Mouse (Mus musculus) kidney, postnatal 0 days (tissue): ENCODE data around the gene Slc25a33. TPM values are rescaled to one million over a fixed set of nuclear protein-coding genes. Genes with fewer than 3 reads are reported as not detected.

Experiments
- ATAC-seq: fragments of 200-750 bp; cut with Nextera tagmentation; replicated peaks from 2 replicates; pipeline ENCODE4 v1.8.0; 2017; ENCODE audit warnings: low read depth, moderate number of reproducible peaks, moderate TSS enrichment, moderate library complexity; ENCODE audit not compliant: low FRiP score
- DNase-seq: peaks from one replicate; pipeline ENCODE4 v3.0.0-alpha.2; 2016; ENCODE audit warnings: low spot score
- H3K27ac ChIP-seq: fragments of 300-500 bp; sonication (generic); 2 replicates; pipeline ENCODE4 v1.5.1; 2014; ENCODE audit warnings: mild to moderate bottlenecking
- H3K27me3 ChIP-seq: fragments of 300-500 bp; sonication (generic); 2 replicates; pipeline ENCODE4 v1.6.1; 2014; ENCODE audit warnings: low read length, mixed read lengths; ENCODE audit not compliant: insufficient read depth
- H3K36me3 ChIP-seq: fragments of 300-500 bp; sonication (generic); 2 replicates; pipeline ENCODE4 v1.6.1; 2014; ENCODE audit warnings: low read length, mixed read lengths; ENCODE audit not compliant: insufficient read depth
- H3K4me1 ChIP-seq: fragments of 300-500 bp; sonication (generic); replicated peaks from 2 replicates; pipeline ENCODE4 v1.6.1; 2014; ENCODE audit warnings: antibody characterized with exemption, low read length, mixed read lengths; ENCODE audit not compliant: insufficient read depth
- H3K4me2 ChIP-seq: fragments of 300-500 bp; sonication (generic); 2 replicates; pipeline ENCODE4 v1.6.1; 2014; ENCODE audit warnings: mild to moderate bottlenecking, low read length, moderate library complexity, mixed read lengths
- H3K4me3 ChIP-seq: fragments of 300-500 bp; sonication (generic); replicated peaks from 2 replicates; pipeline ENCODE4 v1.5.1; 2014; ENCODE audit warnings: low read depth, low read length
- H3K9ac ChIP-seq: fragments of 300-500 bp; sonication (generic); 2 replicates; pipeline ENCODE4 v1.6.1; 2014; ENCODE audit warnings: low read depth, low read length
- H3K9me3 ChIP-seq: fragments of 300-500 bp; sonication (generic); replicated peaks from 2 replicates; pipeline ENCODE4 v1.6.1; 2016; ENCODE audit warnings: low read length, inconsistent platforms, mixed read lengths
- CTCF ChIP-seq: IDR thresholded peaks from 2 replicates; pipeline ENCODE4 v1.5.1; 2016; ENCODE audit warnings: antibody characterized with exemption, low read depth, mild to moderate bottlenecking, moderate library complexity
- whole genome bisulfite sequencing: fragments of 180-500 bp; shearing (Covaris S2); extraction: QIAGEN DNeasy Blood & Tissue Kit; methylation state at CpG from one replicate; pipeline ENCODE4 v1.1.7; 2014; 5-methylcytosine and 5-hydroxymethylcytosine counted together
- polyA plus RNA-seq: library from polyadenylated mRNA; unstranded; fragments of >200 nt; fragmentation: Nextera tagmentation; extraction: Ambion mirVana; gene quantifications from 2 replicates; pipeline ENCODE4 v1.2.1, GENCODE M21; 2015

Slc25a33 gene
- polyA plus RNA-seq, 1 experiment from 2014 or later: 15.1 TPM

- Histone ChIP-seq H3K9ac (no peak overlapping the region), H3K4me1 (peaks cover 7% of the 10 kb centered on the region; the same call in 1 of the 2 replicates), H3K9me3 (no peaks in the 10 kb centered on the region), H3K4me2 (no peak overlapping the region), H3K36me3 (no peaks in the 10 kb centered on the region), H3K27me3 (no peaks in the 10 kb centered on the region), H3K27ac (no peak overlapping the region), H3K4me3 (no peak overlapping the region)
- DNase-seq (no peak), ATAC-seq (no peak)
- 76% methylated on average over 4 of the region's 4 CpGs for WGBS
- TF ChIP-seq CTCF: no peak
Measured at GRCm38 (mm10) chr4:149791470-149791869, 17.4 kb upstream of the Slc25a33 start.

- no peaks in the 10 kb centered on the region for H3K9me3 ChIP-seq
- 94% methylated on average over 2 of the region's 2 CpGs for WGBS
- DNase-seq: no peak
- H3K27ac ChIP-seq: peak overlapping the region; percentile 47; the same call in 1 of the 2 replicates
- no peaks in the 10 kb centered on the region for H3K36me3 ChIP-seq
- ATAC-seq: no peak
- H3K9ac ChIP-seq: no peak overlapping the region
- H3K4me2 ChIP-seq: no peak overlapping the region
- peaks cover 7% of the 10 kb centered on the region; the same call in 1 of the 2 replicates for H3K4me1 ChIP-seq
- H3K4me3 ChIP-seq: no peak overlapping the region
- no peak for TF ChIP-seq CTCF
- H3K27me3 ChIP-seq: no peaks in the 10 kb centered on the region
Measured at GRCm38 (mm10) chr4:149790969-149791368, 16.9 kb upstream of the Slc25a33 start.

GRCm38 (mm10) chr4:149790546-149790945 is 16.5 kb upstream of the Slc25a33 start:
- DNase-seq (no peak), ATAC-seq (no peak)
- TF ChIP-seq CTCF: no peak
- Histone ChIP-seq H3K4me3 (no peak overlapping the region), H3K4me2 (no peak overlapping the region), H3K27me3 (no peaks in the 10 kb centered on the region), H3K9ac (no peak overlapping the region), H3K4me1 (peaks cover 7% of the 10 kb centered on the region; the same call in 1 of the 2 replicates), H3K9me3 (no peaks in the 10 kb centered on the region), H3K36me3 (no peaks in the 10 kb centered on the region), H3K27ac (peak overlapping the region; percentile 47; the same call in 1 of the 2 replicates)
- WGBS: 51% methylated on average over 4 of the region's 4 CpGs

GRCm38 (mm10) chr4:149789421-149790194 is 15.5 kb upstream of the Slc25a33 start:
- Histone ChIP-seq H3K27ac (peak overlapping the region; percentile 31), H3K27me3 (no peaks in the 10 kb centered on the region), H3K9ac (no peak overlapping the region), H3K36me3 (no peaks in the 10 kb centered on the region), H3K9me3 (no peaks in the 10 kb centered on the region), H3K4me2 (no peak overlapping the region), H3K4me3 (no peak overlapping the region), H3K4me1 (peaks cover 7% of the 10 kb centered on the region; the same call in 1 of the 2 replicates)
- ATAC-seq: peak; percentile 29; the same call in 1 of the 2 replicates
- 71% methylated on average over 13 of the region's 13 CpGs for whole genome bisulfite sequencing
- no peak for DNase-seq
- TF ChIP-seq CTCF: no peak

GRCm38 (mm10) chr4:149784901-149785300 is 10.8 kb upstream of the Slc25a33 start:
- Histone ChIP-seq H3K4me2 (no peak overlapping the region), H3K27ac (no peak overlapping the region), H3K4me1 (no peaks in the 10 kb centered on the region), H3K4me3 (no peak overlapping the region), H3K27me3 (no peaks in the 10 kb centered on the region), H3K36me3 (no peaks in the 10 kb centered on the region), H3K9me3 (no peaks in the 10 kb centered on the region), H3K9ac (no peak overlapping the region)
- TF ChIP-seq CTCF: no peak
- ATAC-seq (no peak), DNase-seq (no peak)
- 93% methylated on average over 5 of the region's 5 CpGs for WGBS

- no peaks in the 10 kb centered on the region for H3K27me3 ChIP-seq
- DNase-seq (no peak), ATAC-seq (no peak)
- WGBS: 84% methylated on average over 9 of the region's 9 CpGs
- H3K9me3 ChIP-seq: no peaks in the 10 kb centered on the region
- H3K27ac ChIP-seq: no peak overlapping the region
- H3K9ac ChIP-seq: no peak overlapping the region
- no peak for TF ChIP-seq CTCF
- no peaks in the 10 kb centered on the region for H3K4me1 ChIP-seq
- H3K4me3 ChIP-seq: no peak overlapping the region
- no peaks in the 10 kb centered on the region for H3K36me3 ChIP-seq
- no peak overlapping the region for H3K4me2 ChIP-seq
Measured at GRCm38 (mm10) chr4:149784371-149784770, 10.3 kb upstream of the Slc25a33 start.
